Mouse (Mus musculus): Measurements from ENCODE around the gene Mmadhc.

The Mmadhc gene

DNA sequence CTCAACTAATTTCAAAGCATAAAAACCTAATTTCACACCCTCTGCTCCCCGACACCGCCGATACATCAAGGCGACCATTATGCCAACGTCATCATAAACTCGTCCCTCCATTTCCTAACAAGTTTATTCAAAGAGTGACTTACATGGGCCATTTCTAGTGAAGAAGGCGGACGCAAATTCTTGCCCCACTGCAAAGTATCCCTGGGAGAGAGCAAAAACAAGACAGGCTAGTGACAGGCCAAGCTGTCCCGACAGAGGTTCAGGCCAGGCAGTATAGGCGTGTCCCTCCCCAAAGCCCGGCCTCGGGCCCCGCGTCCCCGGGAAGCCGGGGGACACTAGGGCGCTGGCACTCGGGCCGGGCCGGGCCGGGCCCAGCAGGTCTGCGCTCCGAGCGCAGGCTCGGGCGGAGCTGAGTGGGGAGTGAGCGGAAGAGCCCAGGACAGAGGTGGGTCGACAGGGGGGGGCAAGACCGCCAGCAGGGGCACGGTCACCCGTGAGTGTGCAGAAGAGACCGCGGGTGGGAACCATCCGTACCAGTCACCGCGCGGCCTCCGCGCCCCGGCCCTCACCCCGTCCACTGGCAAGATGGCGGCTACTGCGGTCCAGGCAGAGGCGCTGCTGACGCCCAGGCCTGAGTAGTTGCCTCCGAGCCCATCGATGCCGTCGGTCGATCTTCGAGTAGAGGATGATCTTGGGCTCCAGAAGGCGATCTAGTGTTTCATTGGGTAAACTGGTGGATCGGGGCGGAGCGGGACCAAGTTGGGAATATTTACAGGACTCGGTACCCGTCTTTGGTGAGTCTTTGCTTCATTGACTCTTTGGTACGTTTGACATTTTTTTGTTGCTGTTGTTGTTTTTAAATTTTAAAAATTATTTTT is at the start of gene Mmadhc:
Gene Mmadhc (minus strand): TSS at position 693 of the 878 bp plus-strand sequence.
- peak; percentile 96 for DNase-seq (ENCODE audit: low read depth, low spot score)

DNA sequence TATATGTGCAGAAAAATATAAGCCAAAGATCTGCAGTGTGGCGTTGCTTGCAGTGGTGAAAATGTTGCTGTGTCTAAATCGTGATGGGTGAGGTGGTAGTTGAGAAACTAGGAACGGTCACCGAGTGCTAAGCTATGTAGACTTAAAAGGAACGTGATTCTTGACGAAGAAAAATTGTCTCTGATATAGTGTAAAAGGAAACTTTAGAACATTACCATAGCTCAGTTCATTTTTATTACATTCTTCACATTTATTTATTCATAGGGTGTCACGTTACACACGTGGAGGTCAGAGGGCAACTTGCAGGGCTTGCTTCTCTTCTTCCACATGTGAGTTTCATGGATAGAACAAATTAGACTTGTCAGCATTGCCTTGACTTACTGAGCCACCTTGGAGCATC is 47.0 kb upstream of the Mmadhc start:
- no peak for DNase-seq (ENCODE audit: low read depth, low spot score)

DNA sequence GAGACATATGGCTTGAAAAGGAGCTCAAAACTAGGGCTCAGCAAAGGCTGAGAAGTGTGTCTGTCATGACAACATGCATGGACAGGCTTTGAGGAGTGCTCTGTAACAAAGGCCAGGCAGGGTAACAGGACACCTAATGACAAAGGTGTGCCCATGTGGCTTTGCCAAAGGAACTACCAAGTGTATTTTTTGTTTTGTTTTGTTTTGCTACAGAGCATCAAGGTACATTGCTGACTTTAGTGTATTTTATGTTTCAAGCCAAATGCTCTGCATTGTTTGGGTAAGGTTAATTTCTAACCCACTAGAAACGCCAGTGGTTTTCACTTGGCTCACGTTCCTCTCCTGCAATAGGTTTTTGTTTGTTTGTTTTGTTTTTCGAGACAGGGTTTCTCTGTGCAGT is 42.5 kb upstream of the Mmadhc start:
- DNase-seq (ENCODE audit: low read depth, low spot score) = no peak

DNA sequence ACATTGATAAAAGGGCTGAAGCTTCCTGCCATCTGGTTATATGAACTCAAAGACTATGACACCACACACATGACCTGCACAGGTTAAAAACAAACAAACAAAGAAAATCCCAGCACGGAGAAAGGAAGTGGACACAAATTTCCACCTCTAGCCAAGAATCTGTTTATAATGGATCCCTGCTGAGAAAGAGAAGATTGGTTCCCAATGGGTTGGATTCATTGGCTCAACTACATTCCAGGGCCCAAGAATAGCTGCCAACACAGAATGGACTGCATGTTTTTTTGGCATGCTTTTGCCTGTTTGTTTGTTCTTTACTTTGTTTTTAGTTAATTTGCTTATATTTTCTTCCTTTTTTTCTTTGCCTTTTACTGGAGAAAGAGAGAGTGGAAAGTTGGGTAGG is 41.0 kb upstream of the Mmadhc start:
- no peak for DNase-seq (ENCODE audit: low read depth, low spot score)

DNA sequence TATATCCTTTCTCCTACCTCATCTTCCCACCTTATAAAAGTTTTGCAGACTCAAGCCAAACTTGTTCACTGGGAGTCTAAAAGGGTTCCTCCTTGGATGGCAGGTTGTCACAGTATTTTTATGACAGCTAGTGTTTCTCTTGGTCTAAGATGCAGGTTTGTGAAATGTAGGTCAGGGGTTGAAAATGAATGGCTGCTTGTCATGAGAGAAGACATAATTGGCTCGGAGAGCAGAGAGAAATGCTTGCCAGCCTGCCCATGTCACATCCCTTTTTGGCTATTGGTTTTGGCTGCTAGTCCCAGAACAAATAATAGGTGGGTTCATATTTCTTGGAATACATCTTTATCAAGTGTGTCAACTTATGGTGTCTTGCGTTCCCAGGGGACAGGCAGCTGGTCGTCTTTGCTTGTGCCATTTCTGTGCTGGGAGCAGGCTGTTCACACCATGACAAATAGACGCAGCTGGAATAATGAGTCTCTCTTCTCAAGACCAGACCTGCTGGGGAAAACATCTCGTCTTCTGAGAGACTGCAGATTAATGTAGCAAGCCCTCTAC is 35.2 kb upstream of the Mmadhc start:
- no peak for DNase-seq (ENCODE audit: low read depth, low spot score)

DNA sequence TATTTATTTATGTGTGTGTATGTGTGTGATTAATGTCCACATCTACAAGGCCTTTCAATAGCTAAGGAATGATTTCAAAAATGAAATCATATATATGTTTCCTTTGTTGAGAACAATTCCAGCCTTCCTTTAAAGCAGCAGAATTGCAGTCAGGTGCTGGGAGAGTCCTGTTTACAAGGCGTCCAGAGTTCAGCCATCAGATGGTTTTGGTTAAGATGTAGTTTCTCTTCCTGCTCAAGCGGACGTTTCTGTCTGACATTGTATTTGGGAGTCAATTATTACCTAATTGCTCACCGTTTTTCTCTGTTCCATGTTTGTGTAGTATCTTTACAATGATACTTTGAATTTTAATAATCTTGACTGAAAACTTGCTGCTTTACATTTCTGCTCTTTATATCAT is 31.6 kb upstream of the Mmadhc start:
- no peak for DNase-seq (ENCODE audit: low read depth, low spot score)

DNA sequence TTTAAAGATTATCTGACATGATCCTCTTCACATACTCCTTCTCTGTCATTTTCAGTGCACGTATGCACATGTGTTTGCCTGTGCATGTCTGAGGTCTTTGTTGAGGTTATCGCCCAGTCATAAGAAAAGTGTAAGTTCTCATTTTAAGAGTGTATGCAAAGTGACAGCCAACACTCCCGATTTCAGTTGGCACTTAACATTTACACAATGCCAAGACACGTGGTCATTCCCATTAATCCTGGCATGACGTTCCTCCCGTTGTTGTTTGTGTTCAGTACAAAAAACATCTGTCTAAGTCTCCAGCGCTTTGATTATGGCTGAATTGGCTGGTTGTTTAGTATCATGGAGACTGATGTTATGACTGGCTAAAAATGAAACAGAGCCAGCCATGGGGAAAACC is 28.2 kb upstream of the Mmadhc start:
- no peak for DNase-seq (ENCODE audit: low read depth, low spot score)

DNA sequence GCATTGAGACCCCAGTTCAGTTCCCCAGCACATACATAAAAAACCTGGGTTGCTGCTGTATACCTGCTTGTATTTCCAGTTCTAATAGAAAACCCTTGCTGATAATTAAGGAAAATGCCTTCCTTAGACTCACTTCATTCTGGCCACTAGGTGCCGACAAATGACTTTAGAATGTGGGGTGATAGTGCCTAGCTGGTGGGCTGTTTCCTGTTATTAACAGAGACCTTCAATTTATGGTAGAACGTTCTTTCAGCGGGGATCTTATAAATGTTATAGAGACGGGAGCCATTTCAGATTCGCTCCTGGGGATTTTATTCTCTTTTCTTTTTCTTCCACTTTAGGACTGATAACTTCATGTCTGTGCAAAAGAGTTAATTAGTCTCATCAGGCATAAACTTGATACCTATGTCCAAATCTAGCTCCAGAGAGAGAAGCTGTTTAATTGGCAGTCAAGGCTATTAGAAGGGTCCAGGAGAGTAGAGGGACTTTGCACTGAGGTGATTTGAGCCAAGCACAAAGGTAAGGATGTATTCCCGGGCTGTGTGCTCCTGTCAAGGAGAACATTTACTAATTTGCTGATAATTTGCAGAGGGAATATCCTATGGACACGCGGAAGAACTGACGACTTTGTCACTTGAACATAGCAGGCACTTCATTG is 10.2 kb upstream of the Mmadhc start:
- DNase-seq (ENCODE audit: low read depth, low spot score) = peak; percentile 63

DNA sequence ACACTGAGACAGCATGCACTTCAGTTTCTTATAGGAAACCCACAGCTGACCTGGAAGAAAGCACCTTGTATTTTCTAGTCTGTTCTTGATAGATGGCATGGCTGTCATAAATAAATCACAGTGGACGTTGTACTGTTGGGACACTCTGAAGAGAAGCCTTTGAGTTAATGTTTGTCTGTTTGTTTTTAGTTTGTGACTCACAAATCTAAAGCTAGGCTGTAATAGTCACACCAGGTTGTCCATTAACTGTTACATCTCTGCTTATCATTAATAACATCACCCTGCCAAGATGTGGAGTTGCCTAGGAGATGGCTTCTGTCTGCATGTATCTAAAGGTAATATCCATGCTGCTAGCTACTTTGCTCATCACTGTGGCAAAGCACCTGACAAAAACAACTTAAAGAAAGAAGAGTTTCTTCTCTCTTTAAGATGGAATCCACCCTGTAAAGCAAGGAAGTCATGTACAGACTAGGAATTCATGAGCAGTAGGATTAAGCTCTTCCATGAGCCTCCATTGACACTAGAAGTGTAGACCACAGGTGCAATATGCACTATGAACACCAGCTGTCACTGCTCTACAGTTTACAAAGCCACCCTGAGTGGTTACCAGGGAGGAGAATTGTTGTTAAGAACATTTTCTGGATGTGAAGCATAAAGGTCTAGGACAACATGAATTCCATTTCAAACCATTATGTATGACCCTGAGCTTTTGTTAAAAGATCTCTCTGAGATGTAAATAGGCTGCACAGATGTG is 8.4 kb upstream of the Mmadhc start:
- peak; percentile 29 for DNase-seq (ENCODE audit: low read depth, low spot score)

DNA sequence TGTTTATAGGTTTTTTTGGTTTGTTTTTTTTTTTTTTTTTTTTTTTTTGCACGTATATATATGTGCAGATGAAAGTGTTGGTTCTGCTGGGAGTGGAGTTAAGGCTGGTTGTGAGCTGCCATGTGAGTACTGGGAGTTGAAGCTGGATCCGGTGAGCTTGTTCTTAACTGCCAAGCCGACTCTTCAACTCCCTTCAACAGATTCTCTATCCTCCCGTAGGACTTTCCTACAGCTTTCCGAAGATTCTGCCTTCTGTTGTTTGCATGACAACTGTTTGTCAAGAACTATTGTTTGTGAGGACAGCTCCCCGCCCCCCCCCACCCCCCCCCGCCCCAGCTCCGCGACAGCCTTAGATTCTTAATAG is 368 bp upstream of the Mmadhc start:
- peak; percentile 34 for DNase-seq (ENCODE audit: low read depth, low spot score)

DNA sequence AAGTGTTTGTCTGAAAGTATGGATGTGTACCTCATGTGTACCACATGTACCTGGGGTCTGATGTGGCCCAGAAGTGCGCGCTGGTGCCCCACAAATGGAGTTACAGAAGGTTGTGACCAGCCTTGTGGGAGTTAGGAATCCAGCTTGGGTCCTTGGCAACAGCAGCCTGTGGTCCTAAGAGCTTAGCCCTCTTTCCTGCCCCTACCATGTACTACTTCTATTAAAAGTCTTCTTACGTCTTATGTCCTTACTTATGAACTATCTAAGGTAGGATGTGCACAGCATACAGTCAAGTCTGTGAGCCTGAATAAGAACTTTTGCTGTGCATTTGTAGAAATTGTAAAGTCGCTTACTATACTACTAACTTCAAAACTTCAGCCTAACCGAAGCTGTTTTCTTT is 1.0 kb downstream of the Mmadhc start:
- peak; percentile 14 for DNase-seq (ENCODE audit: low read depth, low spot score)

DNA sequence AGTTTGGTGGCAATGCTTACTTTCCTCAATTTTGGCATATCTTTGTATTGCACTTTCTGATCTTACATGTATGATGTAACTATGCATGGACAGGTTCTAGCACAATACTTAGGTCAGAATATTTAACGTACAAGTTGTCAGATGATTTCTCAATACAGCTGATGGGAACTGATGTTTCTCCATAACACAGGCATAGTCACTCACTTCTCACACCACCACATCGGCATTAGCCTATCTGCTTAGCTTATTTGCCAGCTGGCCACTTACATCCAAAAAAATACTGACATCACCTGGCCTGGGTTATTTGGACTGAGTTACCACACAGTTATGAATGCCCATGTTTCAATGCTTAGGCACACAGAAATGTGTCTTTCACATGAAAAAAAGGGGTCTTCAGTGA is 2.5 kb downstream of the Mmadhc start:
- DNase-seq (ENCODE audit: low read depth, low spot score) = no peak

DNA sequence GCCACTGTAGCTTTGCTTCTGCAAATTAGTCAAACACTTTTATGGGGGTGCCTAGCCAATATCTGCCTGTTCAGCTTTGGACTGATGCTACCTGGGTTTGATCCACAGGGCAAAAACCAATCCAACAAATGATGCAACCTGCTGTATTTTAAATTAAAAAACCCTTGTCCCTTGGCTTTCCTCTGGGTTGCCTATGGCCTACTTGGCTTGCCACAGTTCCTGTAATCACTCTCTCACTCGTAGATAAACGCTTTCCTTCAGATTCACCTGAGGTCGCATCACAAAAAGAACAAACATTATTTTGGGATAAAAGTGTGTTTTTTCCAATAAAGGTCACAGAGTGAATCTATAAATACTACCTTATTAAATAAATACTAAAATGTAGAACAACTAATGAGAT is 3.0 kb downstream of the Mmadhc start:
- DNase-seq (ENCODE audit: low read depth, low spot score) = no peak

DNA sequence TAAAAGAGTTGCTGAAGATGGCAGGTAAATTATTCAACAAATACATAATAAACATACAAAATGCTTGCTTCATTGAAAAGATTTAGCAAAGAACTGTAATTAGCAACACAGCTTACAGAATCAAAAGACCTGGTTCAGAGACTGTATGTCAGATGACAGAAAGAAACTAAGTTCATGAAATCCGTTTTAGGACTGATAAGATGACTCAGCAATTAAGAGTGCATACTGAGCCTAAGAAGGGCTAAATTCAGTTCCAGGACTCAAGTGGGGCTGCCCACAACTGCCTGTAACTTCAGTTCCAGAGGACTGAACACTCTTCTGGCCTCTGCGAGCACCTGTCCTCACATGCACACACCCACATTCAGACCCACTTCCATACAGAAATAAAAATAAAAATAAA is 4.7 kb downstream of the Mmadhc start:
- DNase-seq (ENCODE audit: low read depth, low spot score) = no peak

DNA sequence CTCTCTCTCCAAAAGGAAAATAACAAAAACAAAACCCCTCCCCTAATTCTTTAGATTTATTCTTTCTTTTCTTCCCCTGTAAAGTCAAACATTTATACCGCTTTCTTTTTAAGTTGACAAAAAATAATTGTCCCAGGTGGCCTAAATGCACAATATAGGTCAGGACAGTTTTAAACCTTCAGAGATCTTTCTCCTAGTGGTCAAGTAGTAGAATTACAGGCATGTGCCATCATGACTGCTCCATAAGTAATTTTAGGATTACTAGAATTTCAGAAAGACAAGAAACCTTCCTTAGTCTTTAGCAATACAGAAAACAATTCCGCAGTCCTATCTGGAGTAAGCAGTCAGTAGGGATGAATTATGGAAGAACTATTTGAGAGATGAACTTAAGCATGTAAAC is 5.8 kb downstream of the Mmadhc start:
- peak; percentile 22 for DNase-seq (ENCODE audit: low read depth, low spot score)

DNA sequence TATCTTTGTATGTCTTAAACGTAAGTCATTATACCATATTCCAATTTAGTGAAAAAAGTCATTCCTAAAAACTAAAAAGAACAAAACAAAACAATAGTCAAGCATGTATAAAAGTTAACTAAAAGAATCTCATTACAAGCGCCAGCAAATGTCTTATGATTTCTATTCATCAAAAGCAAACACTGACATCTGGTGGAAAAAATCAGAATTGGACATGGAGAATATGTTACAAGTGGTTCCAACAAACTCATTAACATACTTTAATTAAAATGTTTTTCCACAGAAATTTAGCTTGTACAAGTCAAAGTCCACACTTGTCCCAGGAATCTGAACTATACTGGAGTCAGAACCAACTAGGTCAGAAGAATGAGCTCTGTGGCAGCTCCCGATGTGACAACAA is 11.8 kb downstream of the Mmadhc start:
- DNase-seq (ENCODE audit: low read depth, low spot score) = no peak

DNA sequence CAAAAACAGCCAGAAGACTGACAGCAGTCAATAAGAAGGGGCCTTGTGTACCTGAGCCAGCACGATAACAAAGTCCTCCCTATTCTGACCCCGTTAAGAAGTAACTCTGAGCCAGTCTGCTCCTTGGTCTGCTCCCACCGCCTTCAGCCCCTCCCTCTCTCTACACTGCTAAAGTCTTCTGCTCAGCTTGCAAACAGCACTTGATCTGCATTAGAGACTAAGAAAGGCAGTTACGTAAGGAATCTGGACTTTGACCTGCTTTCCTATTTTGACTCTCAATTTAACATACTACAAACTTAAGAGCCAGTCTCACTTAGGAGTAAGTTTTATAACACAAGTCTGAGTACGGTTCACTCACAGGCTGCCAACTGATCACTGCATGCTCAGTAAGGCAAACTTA is 12.6 kb downstream of the Mmadhc start:
- peak; percentile 23 for DNase-seq (ENCODE audit: low read depth, low spot score)

DNA sequence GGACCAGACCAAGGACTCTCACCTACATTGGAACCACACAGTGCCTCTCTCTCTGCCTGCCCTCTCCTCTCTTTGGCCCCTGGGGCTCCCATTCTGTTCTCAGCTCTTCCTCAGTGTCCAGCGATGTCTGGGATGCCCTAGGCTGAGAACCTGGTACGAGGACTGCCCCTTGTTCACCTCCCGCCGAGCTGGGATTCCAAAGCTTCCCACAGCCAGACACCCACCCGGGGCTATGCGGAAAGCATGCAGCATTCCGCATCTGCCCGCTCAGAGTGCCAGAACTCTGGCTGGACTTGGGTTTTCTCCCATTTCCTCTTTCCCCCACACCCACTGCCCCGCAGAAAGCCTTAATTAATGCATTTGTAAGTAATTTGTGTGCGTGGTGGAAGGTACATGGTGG is 19.9 kb downstream of the Mmadhc start:
- DNase-seq (ENCODE audit: low read depth, low spot score) = peak; percentile 44

DNA sequence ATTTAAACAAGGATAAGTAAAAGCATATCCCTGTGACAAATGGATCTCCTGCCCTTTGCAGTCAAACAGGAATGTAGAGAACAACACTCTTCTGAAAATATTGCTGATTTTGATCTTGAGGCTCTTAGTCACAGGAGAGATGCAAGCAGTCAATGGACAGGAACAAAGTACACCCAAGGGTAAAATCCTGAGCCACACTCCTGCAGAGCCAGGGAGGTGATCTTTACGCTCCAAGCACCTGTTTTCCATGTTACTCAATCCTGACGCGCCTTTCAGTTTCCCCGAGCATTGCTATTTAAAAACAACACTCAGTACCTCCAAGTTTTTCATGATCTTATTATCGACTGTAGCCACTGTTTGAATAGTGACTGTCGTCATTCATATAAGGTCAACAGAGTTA is 23.2 kb downstream of the Mmadhc start:
- no peak for DNase-seq (ENCODE audit: low read depth, low spot score)

DNA sequence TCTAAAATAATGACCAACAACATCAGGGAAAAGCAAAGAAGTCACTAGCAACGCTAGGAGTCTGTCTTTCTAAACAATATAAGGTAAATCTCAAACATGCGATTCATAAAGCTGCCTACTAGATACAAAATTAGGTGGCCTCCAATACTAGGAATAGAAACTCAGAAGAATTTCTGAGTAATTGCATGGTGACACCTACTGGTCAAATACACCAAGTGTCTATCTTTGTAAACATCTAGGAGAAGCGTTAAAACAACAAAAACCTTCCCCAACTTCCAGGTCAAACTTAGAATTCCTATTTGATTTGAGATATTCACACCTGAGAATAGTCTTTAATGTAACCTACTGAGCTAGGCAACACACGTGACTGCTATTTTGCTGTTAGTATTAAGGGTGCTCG is 24.4 kb downstream of the Mmadhc start:
- peak; percentile 20 for DNase-seq (ENCODE audit: low read depth, low spot score)

DNA sequence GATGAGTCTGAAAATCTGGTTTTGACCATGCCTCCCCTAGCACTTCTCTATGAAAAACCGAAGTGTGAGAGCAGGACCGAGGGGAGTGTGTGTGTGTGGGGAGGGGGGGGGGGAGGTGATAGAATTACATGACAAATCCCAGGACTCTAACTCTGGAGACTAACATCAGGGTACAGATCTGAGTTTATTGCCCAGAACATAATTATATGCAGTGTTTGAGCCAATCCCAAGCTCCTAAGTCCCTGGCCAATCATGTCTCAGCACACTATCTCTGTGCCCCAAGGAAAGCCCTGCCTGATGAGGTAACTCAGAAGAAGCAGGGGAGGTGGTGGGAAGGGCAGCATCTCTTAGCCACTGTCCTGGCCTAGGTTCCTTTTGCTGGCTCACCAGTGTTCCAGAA is 28.1 kb downstream of the Mmadhc start:
- no peak for DNase-seq (ENCODE audit: low read depth, low spot score)

DNA sequence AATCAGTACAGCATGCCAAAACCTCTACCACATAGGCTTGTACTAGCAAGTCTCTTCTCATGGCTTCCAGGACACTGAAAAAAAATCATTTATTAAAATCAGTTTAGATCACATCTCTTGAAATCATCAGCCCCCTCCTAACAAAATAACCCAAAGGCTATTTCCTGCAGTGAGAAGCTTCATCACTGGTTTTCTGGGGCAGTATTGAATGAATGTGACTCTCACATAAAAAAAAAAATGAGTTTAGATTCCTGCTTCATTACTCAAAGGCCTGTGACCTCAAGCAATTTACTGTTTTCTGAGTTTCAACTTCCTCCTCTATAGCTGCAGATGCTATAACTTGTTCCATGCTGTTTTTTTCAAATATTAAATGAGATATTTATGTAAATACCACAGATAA is 29.6 kb downstream of the Mmadhc start:
- no peak for DNase-seq (ENCODE audit: low read depth, low spot score)

All from ZHBTc4 (cell line).